Mouse (Mus musculus) layer of hippocampus, adult 11-12 months (tissue): Measurements from ENCODE around the gene Gm10358.
"Not testable (repeated sequence)": the region's sequence is repeated elsewhere in the genome, so short reads cannot be mapped to it uniquely, and the experiment has no call there.

Experiments used
- DNase-seq: peaks from one replicate; pipeline ENCODE4 v3.0.0; 2022; ENCODE audit warnings: low spot score

Gene Gm10358

DNA sequence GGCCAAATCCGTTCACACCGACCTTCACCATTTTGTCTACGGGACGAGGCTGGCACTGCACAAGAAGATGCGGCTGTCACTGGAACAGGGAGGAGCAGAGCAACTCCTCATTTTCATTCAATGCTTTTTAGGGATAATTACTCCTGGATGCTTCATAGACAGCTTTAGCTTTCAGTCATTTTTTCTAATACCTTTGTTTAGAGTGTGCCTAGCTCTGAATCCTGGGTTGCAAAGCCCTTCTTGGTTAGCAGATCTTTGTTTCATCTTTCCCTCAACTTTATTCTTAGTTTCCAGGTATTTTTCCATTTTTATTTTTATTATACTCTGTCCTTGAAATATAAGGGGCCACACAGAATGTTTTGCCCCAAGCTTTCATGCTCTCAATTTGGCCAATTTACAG, at the start of gene Gm10358:
Gm10358 (minus strand) TSS at position 101 of the 400 bp plus-strand sequence.
- no peak for DNase-seq

DNA sequence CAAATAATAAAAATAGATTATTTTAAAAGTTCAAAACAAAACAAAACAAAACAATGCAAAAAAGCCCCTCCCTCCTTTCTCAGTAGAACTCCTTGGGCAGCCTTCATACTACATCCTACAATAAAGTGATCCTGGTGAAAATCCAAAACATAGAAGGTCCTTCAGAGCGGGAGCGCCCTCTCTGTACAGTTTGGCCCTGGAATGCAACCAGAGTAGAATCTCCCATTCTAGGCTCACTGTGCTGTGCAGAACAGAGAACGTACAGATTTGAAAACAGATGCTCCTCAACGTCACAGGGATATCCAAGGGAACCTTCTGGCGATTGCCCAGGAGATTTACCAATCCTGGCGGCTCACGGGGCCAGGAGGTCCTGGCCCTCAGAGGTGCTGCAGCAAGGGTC, 42.0 kb upstream of the Gm10358 start, which contains the start of gene Iqcm:
Iqcm (plus strand) TSS at position 301 of the 400 bp plus-strand sequence.
- no peak for DNase-seq

DNA sequence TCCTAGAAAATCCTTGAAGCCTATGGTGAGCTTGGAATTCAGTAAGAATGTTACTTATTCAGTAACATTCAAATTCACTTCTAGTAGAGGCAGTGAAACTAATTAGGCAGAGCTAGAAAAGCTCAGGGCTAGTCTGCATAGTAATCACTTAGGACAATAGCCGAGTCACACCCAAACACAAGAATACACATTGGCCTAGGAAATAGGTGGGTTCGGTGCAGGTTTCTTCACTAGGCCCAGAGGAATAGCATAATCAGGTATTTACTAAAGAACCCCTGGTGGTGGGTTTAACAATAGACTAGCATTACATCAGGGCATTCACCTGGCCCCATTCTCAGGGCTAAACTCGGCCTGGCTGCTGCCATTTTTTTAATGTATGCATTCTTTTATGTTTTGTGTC, 9.3 kb upstream of the Gm10358 start:
- not testable (repeated sequence) for DNase-seq

DNA sequence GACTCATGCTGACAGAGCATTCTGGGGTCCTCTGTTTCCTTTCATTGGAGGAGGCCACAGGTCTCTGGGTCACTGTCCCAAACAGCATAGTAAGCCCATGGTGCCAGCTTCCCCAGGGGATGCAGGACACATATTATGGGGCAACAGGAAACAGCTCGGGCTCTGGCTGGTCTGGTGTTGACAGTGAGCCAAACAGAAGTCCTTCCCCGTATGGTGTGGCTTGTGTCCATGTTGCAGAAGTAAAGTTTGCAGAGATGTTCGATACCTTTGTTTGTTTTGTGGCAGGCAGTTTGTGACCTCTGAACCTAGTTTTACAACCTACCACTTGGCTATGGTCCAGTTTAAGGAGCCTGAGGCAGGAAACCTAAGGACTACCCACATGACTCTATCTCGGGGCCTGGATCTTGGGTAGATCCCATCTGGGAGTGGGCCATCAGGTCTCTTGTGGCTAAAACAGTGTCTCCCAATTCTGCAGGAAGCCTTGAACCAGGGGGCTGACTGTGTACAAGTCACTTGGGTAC, 21.6 kb downstream of the Gm10358 start:
- DNase-seq, result no peak

DNA sequence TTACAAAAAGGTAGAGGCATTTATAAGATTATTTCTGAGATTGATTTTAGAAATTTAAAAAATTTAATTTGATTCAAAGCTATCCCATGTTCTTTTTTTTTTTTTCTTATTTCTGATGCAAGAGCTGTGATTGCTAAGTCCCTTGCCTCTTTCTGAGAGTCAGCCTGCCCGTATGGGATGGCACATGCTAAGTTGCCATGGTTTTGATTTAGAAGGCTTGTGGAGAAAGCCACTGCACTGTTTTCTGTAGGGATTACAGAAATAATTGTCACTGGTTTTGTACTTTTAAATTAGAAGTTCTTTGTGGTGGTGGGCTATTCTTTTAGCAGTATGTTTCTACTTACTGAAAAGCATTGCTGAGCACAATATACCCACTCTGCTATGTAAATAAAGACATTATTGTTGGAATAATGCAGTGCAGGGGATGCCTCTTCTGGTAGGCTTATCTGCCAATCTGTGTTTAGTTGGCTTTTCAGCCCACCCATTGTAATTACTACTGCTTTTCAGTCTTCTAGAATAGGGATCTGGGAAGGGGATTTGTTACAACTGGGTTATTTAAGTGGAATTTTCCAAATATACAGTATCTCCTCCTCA, 30.8 kb downstream of the Gm10358 start:
- DNase-seq, result no peak

DNA sequence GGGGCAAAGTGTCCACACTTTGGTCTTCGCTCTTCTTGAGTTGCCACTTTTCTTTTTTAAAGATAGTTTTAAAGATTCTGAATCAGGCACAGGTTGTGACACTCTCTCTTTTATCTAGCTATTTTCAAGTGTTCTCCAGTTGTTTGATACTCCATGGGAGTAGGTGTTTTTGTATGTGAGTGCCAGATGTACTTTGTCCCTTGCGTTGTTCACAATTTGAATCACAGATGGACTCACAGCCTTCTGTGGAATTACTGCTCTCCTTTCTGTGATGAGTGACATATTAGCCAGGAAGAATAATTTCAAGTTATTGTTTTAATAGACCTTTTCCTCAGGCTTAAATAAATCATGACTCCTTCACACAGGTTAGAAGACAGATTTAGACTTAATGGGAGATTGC, 34.4 kb downstream of the Gm10358 start:
- DNase-seq, result no peak
